Mouse (Mus musculus) induced T-regulatory cell, adult 2 months (primary cell): ENCODE measurements around the gene Slc39a1.
"Not testable (repeated sequence)": the region's sequence is repeated elsewhere in the genome, so short reads cannot be mapped to it uniquely, and the experiment has no call there.

ENCODE experiments used
- DNase-seq: peaks from one replicate; pipeline ENCODE4 v3.0.0-alpha.2; 2012; ENCODE audit warnings: low read depth

Slc39a1 gene

DNA sequence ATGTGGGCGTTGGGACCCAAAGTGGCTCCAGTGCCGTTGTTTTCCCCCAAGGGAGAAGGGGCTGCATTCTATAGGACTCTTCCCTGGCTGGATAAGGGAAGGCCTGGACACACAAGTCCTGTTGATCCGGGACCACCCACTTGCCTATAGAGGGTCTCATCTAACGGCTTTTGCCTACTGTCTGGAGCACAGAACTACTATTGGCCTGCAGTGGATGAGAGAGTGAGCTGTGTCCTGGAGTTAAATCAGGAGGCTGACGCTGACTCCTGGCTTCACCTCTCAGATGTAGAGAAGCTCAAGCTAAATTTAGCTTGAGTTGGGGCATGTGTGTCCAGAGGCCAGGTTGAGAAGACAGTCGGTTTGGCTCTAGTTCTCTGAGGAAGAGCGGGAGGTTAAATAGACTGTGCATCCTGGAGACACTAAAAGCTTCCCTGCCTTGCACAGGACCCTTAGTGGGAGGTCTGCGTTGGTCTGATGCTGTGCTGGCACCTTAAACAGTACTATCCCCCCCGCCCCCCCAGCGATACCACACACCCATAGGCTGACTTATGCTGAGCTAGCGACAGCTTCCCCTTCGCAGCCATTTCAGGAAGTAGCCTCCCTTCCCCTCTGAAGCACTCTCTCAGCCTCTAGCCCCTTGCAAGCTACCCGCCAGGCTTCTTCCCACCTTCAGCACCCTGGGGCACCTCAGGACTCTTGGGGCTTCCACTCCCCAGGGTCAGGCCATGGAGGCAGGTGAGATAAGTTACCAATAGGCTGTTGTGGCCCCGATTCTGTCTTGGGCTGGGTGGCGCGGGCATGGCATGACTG lies 18.2 kb downstream of the Slc39a1 start:
- DNase-seq = peak; percentile 85

DNA sequence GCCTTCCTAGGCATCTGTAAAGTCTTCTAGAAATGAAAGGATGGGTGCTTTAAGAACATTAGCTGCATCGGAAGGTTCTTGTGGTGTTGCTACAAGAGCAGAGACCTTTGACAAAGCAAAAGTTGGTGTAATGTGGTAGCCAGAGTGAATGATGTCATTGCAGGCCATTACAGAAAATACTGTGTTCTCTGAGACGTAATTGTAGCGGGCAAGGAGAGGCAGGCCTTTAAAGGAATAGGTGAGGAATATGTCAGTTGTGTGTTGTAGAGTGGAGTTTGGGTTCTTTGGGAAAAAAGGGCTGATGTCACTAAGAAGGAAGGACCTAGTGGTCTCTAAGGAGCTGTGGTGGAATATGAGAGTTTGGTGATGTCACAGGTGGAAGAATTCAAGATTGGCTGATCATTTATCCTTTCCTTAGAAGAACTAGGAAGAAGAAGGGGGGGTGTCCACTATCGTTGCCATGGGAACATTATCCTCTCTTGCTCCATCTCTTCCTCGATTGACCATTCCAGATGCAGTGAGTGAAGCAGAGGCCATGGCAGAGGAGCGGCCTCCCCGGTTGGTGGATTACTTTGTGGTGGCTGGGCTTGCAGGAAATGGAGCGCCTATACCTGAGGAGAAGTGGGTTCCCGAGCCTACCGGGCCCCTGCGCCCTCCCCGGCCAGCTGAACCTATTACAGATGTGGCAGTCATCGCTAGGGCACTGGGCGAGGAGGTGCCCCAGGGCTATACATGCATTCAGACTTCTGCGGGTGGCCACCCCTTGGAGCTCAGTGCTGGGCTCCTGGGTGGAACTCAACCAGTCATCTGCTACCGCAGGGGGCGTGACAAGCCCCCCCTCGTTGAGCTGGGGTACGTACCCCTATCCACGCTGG lies 19.2 kb downstream of the Slc39a1 start:
- DNase-seq = peak; percentile 61

DNA sequence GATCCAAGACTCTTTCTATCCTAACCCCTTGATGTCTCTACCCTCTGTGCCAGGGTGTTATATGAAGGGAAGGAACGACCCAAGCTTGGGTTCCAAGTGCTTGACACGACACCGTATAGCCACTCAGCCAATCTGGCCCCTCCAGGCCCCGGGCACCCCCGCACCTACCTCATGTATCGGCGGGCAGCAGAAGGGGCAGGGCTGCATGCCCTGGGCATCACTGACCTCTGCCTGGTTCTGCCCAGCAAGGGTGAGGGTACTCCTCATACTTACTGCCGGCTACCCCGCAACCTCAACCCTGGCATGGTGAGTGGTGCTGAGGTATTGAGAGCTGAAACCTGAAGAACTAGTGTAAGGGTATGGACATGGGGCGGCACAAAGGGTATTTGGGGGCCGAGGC lies 20.2 kb downstream of the Slc39a1 start:
- DNase-seq = no peak

DNA sequence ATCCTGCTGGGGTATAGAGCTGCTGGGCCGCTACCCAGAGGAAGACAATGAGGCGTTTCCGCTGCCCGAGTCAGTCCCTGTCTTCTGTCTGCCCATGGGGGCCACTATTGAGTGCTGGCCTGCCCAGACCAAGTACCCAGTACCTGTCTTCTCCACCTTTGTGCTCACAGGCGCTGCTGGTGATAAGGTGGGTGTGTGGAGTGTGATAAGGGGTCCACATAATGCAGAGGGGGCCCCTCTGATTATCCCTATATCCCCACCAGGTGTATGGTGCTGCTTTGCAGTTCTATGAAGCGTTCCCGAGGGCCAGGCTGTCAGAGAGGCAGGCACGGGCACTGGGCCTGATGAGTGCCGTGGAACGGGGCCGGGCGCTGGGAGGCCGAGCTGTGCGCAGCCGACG lies 21.0 kb downstream of the Slc39a1 start:
- no peak for DNase-seq

DNA sequence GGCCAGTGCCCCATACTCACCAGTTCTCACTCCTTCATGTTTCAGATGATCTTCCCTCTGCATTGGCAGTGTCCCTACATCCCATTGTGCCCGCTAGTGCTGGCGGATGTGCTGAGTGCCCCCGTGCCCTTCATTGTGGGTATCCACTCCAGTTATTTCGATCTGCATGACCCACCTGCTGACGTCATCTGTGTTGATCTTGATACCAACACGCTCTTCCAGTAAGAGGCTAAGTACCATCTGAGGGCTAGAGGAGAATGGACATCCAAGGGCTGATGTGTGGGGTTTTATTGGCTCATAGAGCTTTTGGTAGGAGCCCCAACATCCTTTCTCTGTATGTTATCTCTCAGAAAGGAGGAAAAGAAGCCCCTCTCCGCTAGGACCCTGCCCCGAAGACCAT lies 22.8 kb downstream of the Slc39a1 start:
- DNase-seq = no peak

DNA sequence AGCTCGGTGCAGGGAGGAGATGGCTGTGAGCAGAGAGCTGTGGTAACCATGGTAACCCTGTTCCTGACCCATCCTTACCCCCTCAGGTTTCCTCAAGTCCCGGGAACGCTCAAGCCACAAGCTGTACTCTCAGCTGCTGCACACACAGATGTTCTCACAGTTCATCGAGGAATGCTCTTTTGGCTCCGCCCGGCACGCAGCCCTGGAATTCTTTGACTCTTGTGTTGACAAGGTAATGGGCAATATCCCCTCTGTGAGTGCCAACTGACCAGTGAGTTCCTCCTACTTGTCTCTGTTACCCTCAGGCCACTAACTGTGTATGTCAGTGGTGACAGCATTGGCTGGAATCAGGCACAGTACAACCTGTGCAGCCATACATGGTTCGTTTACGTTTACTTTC lies 24.2 kb downstream of the Slc39a1 start:
- no peak for DNase-seq

DNA sequence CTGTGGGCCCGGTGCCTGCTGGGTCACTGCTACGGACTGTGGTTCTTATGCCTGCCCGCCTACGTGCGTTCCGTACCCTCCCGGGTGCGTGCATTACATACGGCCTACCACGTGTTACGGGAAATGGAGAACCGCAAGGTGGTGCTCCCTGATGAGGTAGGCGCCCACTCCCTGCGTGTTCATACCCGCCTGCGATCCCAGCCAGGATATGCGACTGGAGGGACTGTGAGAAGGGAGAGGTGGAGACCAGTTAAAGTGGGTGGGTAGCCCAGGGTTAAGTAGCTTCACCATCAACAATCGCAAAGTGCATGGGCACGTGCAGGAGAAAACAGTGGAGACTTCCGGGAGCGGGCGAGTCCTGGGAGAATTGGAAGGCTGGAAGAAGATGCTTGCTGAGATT lies 25.9 kb downstream of the Slc39a1 start:
- no peak for DNase-seq

DNA sequence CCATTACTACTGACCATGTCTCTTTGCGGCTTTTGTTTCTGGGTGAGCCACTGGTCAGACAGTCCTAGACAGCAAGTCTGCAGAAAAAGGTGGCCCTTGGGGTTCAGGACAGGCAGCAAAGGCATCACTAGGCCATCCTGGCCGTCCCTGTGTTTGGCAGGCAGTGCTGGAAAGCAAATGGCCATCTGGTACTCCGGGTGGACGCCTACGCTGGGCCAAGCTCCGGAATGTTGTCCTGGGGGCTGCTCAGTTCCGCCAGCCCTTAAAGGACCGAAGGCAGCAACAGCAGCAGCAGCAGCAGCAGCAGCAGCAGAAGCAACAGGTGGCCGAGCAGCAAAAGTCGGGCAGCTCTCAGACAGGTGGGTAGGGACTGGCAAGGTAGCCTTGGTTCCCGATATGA lies 27.3 kb downstream of the Slc39a1 start:
- no peak for DNase-seq

DNA sequence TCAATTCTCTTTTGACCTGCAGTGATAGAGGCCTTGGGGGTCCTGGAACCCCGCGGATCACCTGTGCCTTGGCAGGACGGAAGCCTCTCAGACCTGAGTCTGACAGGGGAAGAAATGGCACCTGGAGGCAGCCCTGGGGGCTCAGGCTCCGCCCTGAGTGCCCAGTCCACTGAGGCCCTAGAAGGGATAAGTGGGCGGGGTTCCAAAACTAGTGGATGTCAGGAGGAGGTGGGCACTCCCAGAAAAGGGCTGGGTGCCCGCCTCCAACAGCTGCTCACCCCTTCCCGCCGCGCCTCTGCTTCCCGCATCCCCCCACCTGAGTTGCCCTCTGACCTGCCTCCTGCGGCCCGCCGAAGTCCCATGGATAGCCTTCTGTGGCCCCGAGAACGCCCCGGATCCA lies 28.9 kb downstream of the Slc39a1 start:
- DNase-seq = no peak

DNA sequence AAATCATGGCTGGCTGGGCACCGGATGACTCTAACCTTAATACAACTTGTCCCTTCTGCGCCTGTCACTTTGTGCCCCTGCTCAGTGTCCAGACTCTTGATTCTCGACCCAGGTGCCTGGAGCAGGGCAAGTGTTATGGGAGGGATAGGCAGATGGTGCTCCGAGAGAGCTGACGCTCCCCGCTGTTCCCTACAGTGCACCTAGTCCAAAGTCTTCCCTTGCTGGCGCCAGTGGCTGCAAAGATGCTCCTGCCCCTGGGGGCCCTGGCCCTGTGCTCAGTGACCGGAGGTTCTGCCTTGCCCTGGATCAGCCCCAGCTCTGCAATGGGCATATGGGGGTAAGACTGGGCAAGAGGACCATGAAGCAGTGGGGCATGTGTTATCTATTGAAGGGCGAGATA lies 29.8 kb downstream of the Slc39a1 start:
- DNase-seq = no peak

DNA sequence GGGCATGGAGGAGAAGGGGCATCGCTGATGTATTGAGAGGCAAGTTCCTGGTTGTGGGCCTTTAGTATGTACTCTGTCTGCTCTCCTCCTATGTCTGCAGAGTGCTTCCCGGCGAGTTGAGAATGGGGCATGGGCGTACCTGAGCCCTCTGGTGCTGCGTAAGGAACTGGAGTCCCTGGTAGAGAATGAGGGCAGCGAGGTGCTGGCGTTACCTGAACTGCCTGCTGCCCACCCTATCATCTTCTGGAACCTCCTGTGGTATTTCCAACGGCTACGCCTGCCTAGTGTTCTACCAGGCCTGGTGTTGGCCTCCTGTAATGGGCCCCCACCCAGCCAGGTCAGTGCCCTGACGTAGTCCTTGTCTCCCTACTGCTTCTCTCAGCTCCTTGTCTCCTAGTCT lies 30.2 kb downstream of the Slc39a1 start:
- DNase-seq = no peak

DNA sequence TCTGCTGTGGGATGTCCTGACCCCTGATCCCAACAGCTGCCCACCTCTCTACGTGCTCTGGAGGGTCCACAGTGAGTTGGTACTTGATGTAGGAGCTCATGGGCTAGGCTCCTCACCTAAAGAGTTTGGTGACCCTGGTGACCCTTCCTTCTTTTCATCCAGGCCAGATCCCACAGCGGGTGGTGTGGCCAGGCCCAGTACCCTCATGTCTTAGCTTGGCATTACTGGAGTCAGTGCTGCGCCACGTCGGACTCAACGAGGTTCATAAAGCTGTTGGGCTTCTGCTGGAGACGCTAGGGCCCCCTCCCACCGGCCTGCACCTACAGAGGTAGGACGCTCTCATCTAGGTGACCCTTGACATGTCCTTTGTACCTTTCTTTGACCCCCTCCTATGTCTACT lies 31.2 kb downstream of the Slc39a1 start:
- no peak for DNase-seq

DNA sequence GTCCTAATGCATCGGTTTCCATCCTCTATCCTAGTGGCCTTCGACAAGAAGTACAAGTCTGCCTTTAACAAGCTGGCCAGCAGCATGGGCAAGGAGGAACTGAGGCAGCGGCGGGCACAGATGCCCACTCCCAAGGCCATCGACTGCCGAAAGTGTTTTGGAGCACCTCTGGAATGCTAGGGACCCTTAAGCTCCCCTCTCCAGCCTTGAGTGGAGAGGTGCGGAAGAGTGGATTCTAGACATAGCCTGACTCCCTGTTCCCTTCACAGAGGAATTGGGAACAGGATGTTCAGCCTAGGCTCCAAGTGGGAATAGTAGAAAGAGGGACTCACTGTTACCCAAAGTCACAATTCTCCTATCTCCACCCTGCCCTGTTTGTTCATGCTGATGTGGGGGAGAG lies 31.8 kb downstream of the Slc39a1 start:
- no peak for DNase-seq

DNA sequence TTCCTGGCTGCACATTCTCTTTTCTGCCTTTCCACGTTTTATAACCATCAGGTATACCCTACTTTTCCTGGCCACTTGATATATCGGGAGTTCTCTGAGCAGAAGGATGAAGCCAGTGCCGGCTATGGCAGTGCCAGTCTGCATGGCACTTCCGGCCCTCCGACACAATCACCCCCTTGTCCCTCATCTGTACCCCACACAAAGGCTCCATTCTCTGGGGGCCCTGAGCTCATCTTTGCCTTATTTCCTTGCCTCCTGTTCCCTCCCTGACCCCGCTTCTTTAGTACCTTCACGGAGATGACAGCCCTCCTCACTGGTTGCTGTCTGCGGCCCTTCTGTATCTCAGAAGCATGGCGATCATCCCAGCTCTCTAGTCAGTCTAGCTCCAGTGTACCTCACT lies 32.7 kb downstream of the Slc39a1 start:
- no peak for DNase-seq

DNA sequence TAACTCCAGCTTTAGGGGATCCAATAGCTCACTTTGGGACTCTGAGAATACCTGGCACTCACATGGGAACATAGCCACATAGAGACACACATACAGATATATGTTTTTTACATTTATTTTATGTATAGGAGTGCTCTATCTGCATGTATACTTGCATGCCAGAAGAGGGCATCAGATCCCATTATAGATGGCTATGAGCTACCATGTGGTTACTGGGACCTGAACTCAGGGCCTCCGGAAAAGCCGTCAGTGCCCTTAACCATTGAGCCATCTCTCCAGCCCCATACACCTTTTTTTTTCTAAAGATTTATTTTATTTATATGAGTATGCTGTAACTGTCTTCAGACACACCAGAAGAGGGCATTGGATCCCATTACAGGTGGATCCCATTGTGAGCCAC lies 36.2 kb downstream of the Slc39a1 start:
- DNase-seq = no peak

DNA sequence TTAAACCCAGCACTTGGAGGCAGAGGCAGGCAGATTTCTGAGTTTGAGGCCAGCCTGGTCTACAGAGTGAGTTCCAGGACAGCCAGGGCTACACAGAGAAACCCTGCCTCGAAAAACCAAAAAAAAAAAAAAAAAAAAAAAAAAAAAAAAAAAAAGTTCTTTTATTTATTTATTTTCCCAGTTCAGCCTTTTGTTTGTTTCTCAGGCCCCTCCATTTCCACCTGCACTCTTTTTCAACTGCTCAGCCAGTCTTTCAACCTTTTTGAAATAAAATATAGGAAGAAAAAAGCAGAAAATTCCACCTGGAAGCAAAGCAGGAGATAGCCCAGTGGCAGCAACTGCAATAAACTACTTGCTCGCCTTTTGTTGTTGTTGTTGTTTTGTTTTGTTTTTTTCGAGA lies 41.4 kb downstream of the Slc39a1 start:
- not testable (repeated sequence) for DNase-seq

DNA sequence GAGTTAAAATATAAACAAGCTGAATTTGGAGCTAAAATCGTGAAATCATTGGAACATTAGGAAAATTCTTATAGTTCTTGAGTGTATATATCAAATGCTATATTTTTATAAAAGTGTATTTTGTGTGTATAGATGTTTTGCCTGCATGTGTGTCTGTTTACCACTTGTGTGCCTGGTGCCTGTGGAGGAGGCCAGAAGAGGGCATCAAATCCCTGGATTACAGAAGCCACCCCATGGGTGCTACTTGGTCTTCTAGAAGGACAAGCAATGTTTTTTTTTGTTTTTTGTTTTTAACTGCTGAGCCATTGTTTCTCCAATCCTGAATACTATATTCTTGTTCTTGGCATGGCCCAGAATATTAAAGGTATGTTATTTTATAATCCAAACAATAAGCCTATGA lies 42.6 kb downstream of the Slc39a1 start:
- no peak for DNase-seq

DNA sequence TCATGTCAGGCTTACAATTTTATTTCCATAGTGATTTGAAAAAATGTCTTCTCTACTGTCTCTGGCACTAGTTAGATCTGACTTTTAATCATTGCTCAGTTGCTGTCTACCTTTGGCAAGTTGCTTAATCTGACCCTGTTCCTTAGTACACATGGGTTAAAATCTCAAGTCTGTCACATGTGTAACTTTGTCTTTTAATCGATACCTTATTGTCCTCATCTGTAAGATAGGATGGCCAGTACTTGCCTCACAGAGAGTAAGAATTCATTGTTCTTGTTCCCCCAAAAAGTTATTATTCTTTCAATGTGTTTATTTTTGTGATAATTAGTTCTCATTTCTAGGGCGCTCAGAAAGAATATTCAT lies 44.0 kb downstream of the Slc39a1 start:
- DNase-seq = no peak

DNA sequence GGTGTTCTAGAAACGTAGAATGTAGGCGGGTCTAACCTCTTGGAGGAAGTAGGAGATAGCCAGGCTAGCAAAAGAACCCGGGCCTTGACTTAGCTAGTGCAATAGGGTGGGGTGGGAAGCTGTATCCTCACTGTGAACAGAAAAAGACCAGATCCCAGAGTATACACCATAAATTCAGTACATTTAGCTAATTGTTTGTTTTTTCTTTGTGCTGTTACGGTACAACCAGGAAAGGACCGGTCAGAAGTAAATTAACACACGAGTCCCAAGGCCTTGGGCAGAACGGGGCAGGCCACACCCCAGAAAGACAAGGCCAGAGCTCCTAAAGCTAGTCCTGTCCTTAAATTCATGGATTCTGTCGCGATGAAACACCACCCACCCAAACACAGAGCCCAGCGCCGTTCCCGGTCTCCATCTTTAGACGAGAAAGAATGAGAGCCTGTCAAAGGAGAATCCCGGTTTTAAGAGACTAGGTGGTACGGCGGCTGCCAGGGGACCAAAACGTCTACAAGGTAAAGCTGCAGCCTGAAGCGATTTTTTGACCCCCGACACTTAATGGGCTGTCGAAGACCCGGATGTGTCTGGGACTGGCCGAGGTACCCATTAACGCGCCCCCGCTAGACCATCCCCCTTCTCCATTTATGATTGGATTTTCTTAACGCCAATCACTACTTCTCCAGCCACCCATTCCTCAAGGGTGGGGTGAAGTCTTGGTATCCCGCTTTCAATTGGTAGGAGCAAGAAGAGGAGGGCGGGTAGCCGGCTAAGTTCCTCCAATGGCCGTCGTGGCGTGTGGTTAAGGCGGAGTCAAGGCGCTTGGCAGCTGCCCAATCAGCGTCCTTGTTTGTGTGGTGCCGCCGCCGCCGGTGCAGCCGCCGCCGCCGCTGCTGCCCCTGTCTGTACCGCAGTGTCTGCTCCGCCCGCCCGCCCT lies 44.6 kb downstream of the Slc39a1 start, which contains the start of gene Gatad2b:
Gene Gatad2b, plus strand, starts transcription at position 834 of the 931 bp plus-strand sequence.
- DNase-seq = peak; percentile 100

DNA sequence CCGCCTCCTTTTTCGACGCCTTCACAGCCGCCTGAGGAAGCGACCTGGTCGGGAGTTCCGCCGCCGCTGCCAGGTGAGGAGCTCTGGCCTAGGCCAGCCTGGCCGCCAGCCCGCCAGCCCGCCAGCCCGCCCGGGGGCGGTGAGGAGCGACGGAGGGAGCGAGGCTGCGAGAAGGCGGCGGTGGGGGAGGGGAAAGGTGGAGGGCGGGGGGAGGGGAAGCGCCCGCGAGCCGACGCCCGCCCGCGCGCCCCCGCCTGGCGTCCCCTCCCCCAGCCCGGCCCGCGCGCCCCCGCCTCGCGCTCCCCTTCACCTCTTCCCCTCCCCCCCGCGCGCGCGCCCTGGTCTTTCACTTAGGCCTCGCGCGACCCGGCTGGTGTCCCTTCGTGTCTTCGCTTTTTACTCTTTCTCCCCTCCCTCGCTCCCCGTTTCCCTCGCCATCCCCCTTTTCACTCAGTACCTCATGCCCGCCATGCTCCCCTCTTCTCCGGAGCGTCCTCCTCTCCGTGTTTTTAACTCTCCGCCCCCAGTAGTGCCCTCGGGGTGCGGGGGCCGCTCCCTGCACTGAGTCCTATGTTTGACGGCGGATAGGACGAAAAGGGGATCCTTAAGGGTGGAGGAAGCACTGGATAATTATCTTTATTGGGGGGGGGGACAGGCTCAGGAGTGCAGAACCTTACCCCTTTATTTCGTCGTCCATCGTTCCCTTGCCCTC lies 45.5 kb downstream of the Slc39a1 start:
- DNase-seq = peak; percentile 78

DNA sequence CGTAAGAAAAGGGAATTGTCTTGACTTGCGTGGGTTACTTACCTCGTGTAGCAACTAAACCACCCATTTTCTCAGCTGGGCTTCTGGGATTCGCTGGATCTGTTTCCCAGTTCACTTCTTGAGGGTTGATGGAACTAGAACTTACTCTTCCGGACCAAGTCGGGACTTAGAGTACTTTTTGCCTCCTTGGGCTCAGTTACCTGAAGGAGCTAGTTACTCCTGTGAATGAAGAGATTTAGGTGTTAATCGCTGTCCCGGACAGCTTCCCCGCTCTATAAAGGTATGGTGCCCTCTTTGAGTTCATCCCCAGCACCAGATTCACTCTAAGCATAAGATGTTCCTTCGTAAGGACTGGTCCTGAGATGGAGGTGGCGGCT lies 46.1 kb downstream of the Slc39a1 start:
- peak; percentile 52 for DNase-seq

DNA sequence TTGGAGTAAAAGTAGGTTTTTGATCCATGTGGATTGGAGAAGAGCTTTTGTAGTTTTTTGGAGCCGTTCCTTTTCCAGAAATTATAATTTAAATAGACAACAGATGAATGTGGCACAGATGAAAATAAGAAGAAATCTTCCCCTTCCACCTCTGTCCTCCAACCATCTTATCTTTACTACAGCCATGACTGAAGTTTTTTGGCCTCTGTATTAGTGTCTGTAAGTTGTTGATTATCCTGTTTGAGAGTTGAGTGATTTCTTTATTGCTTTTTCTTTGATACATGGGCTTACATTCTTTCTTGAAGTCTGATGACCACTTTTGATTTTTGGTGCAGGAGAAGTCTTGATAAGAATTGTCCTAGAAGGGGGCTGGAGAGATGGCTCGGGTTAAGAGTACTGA lies 46.7 kb downstream of the Slc39a1 start:
- peak; percentile 19 for DNase-seq
